ENCODE assay signal across 10 mouse cellular contexts in the genomic region with DNA sequence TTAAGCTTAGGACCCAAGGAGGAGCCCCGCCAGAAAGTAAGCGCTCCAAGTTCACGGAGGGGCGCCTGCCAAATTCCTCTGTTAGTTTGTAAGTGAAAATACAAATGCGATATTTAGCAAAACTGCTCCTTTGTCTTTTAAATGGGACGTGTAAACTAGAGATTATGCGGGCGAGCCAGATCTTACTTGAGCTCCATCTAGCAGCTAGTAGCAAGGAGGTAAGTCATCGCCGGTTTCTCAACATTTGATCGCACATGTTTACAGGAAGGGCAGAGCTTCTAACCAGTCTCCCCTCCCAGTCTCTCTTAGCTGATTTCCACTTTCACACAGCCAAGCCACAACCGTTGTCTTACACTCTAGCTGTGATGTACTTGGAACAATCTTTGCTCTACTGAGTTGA. TPM values are rescaled to one million over a fixed set of nuclear protein-coding genes. Genes with fewer than 3 reads are reported as not detected.
DNase-seq lines count a peak whose midpoint lies in the region; ATAC-seq and TF ChIP-seq lines count a peak whose summit lies in the region.
"Had no signal": no experiment of that assay in that cellular context is flagged by ENCODE, and none has a peak within 500 bp of the region (broad histone marks: within the 10 kb centered on the region; RNA-seq: fewer than 3 reads in every experiment).

No protein-coding gene starts in this region.

- intact Hi-C loops in left cerebral cortex, adult 2 months (cut with DNase I): loop anchor here (5.0 kb wide), 1 partner anchor 608 kb away; no protein-coding TSS in a partner anchor

- DNase-seq in kidney, postnatal 14 days: no peak
- DNase-seq in left cerebral cortex, adult 2 months (ENCODE audit: extremely low spot score in 1 of 2, low spot score in 2 of 2): no peak
- DNase-seq in thymus, postnatal 14 days: no peak

- H3K4me1 ChIP-seq in kidney, embryonic 16.5 days (ENCODE audit: insufficient read depth, low read length): no peaks in the 10 kb centered on the region
- peaks cover 10% of the 10 kb centered on the region for H3K4me1 ChIP-seq in embryonic facial prominence, embryonic 13.5 days
- peaks cover 7% of the 10 kb centered on the region; the same call in 1 of the 2 replicates for H3K4me1 ChIP-seq in midbrain, embryonic 16.5 days (ENCODE audit: control insufficient read depth, insufficient read depth, low read length)

- H3K9ac ChIP-seq in kidney, embryonic 16.5 days (replicated peaks; ENCODE audit: low read length): no peak overlapping the region
- H3K9ac ChIP-seq in embryonic facial prominence, embryonic 13.5 days: peak overlapping the region; percentile 62
- H3K9ac ChIP-seq in midbrain, embryonic 16.5 days (ENCODE audit: low read depth, low read length): no peak overlapping the region

- H3K27ac ChIP-seq in kidney, embryonic 16.5 days (ENCODE audit: low read length): no peak overlapping the region
- peak overlapping the region; percentile 78 for H3K27ac ChIP-seq in embryonic facial prominence, embryonic 13.5 days
- H3K27ac ChIP-seq in midbrain, embryonic 16.5 days (ENCODE audit: low read length): no peak overlapping the region
- H3K27ac ChIP-seq in left cerebral cortex, adult 2 months: no peak overlapping the region

- H3K27me3 ChIP-seq in kidney, embryonic 16.5 days (ENCODE audit: insufficient read depth, low read length): peaks cover 33% of the 10 kb centered on the region
- peaks cover 21% of the 10 kb centered on the region for H3K27me3 ChIP-seq in embryonic facial prominence, embryonic 13.5 days
- H3K27me3 ChIP-seq in midbrain, embryonic 16.5 days (ENCODE audit: control insufficient read depth, insufficient read depth, low read depth, low read length): peaks cover 10% of the 10 kb centered on the region

- peak overlapping the region; percentile 26 for H3K4me3 ChIP-seq in kidney, embryonic 16.5 days (ENCODE audit: low read length)
- peak overlapping the region; percentile 23 for H3K4me3 ChIP-seq in embryonic facial prominence, embryonic 13.5 days
- H3K4me3 ChIP-seq in midbrain, embryonic 16.5 days (ENCODE audit: low read depth, low read length): peak overlapping the region; percentile 1; the same call in 1 of the 2 replicates
- no peak overlapping the region for H3K4me3 ChIP-seq in left cerebral cortex, adult 2 months
- H3K4me3 ChIP-seq: erythroblast, embryonic 14.5 days had no signal

- H3K9me3 ChIP-seq in kidney, embryonic 16.5 days (ENCODE audit: low read length): no peaks in the 10 kb centered on the region
- H3K9me3 ChIP-seq in embryonic facial prominence, embryonic 13.5 days: no peaks in the 10 kb centered on the region
- H3K9me3 ChIP-seq in midbrain, embryonic 16.5 days (replicated peaks; ENCODE audit: control insufficient read depth, low read length, poor library complexity, severe bottlenecking): no peaks in the 10 kb centered on the region
- H3K9me3 ChIP-seq: G1E had no signal

- ATAC-seq in kidney, embryonic 16.5 days (ENCODE audit: low FRiP score, low TSS enrichment): no peak
- ATAC-seq in embryonic facial prominence, embryonic 13.5 days (ENCODE audit: insufficient number of reproducible peaks, insufficient read depth, low FRiP score, low TSS enrichment, low read depth): no peak
- ATAC-seq in hematopoietic stem cell, adult 5-6 weeks (replicated peaks in 1 of 2; ENCODE audit: insufficient read depth in 1 of 2, low FRiP score in 2 of 2, low TSS enrichment in 1 of 2, low read depth in 1 of 2, poor library complexity in 2 of 2, severe bottlenecking in 2 of 2): 0 out of 4 replicates have a peak, but pooled peaks have one; percentile 14 to 38
- no peak for ATAC-seq in midbrain, embryonic 16.5 days
- ATAC-seq in CD4-positive, CD25-positive, alpha-beta regulatory T cell, adult 4 months: no peak

- no peak for TF ChIP-seq CTCF in left cerebral cortex, adult 2 months (IDR thresholded peaks at IDR 0.05)

- WGBS in kidney, embryonic 16.5 days: 8% methylated on average over 12 of the region's 12 CpGs
- 5% methylated on average over 12 of the region's 12 CpGs for WGBS in embryonic facial prominence, embryonic 13.5 days
- 6% methylated on average over 12 of the region's 12 CpGs for WGBS in midbrain, embryonic 16.5 days

- H3K36me3 ChIP-seq in kidney, embryonic 16.5 days (ENCODE audit: insufficient read depth, low read length): no peaks in the 10 kb centered on the region
- H3K36me3 ChIP-seq in embryonic facial prominence, embryonic 13.5 days: no peaks in the 10 kb centered on the region
- no peaks in the 10 kb centered on the region for H3K36me3 ChIP-seq in midbrain, embryonic 16.5 days (ENCODE audit: control insufficient read depth, insufficient read depth, low read length)
- H3K36me3 ChIP-seq: G1E had no signal

- peak overlapping the region; percentile 38; the same call in 1 of the 2 replicates for H3K4me2 ChIP-seq in kidney, embryonic 16.5 days (replicated peaks; ENCODE audit: low read depth, low read length)
- H3K4me2 ChIP-seq in embryonic facial prominence, embryonic 13.5 days: peak overlapping the region; percentile 61
- H3K4me2 ChIP-seq in midbrain, embryonic 16.5 days (ENCODE audit: low read length): peak overlapping the region; percentile 33

RNA-seq across cellular contexts. Expression of a gene that starts 25.7 kb away (rescaled TPM):
- polyA plus RNA-seq in kidney, embryonic 16.5 days (2015; fragmentation: Nextera tagmentation; extraction: Ambion mirVana): 47.6 and 50.2 TPM in 2 replicates
- 22.4 and 23.7 TPM in 2 replicates for polyA plus RNA-seq in embryonic facial prominence, embryonic 13.5 days (2015; fragmentation: Nextera tagmentation; extraction: Ambion mirVana)
- total RNA-seq in hematopoietic stem cell, adult 5-6 weeks (2017): 3.0 and 5.1 TPM in 2 replicates
- 10.6 and 12.9 TPM in 2 replicates for polyA plus RNA-seq in midbrain, embryonic 16.5 days (2015; fragmentation: Nextera tagmentation; extraction: Ambion mirVana)
- total RNA-seq in left cerebral cortex, adult 2 months (2021): 10 to 100 TPM; 15.5 to 21.8 TPM
- polyA plus RNA-seq in CD4-positive, CD25-positive, alpha-beta regulatory T cell, adult 4 months (2017; shearing (Covaris generic)): 1 to 10 TPM; 3.6 to 4.1 TPM

RNA-seq across cellular contexts. Expression of a gene that starts 26.1 kb away (rescaled TPM):
- polyA plus RNA-seq in kidney, embryonic 16.5 days (2015; fragmentation: Nextera tagmentation; extraction: Ambion mirVana): 18.9 and 21.7 TPM in 2 replicates
- 16.7 and 19.8 TPM in 2 replicates for polyA plus RNA-seq in embryonic facial prominence, embryonic 13.5 days (2015; fragmentation: Nextera tagmentation; extraction: Ambion mirVana)
- 5.4 and 6.7 TPM in 2 replicates for total RNA-seq in hematopoietic stem cell, adult 5-6 weeks (2017)
- 12.1 and 13.4 TPM in 2 replicates for polyA plus RNA-seq in midbrain, embryonic 16.5 days (2015; fragmentation: Nextera tagmentation; extraction: Ambion mirVana)
- 10 to 100 TPM; 13.0 to 16.9 TPM for total RNA-seq in left cerebral cortex, adult 2 months (2021)
- 1 to 10 TPM; 5.2 to 9.1 TPM for polyA plus RNA-seq in CD4-positive, CD25-positive, alpha-beta regulatory T cell, adult 4 months (2017; shearing (Covaris generic))

Comparison
In these comparisons a context has a peak if more than half of its experiments do, and no peak if none do; other contexts are left out.
1. ATAC-seq: peak in hematopoietic stem cell, adult 5-6 weeks (2 of 2); none in kidney, embryonic 16.5 days (single experiment), embryonic facial prominence, embryonic 13.5 days (single experiment), midbrain, embryonic 16.5 days (single experiment) and CD4-positive, CD25-positive, alpha-beta regulatory T cell, adult 4 months (single experiment).
2. Peak in every context shown above with its lines, with median percentiles within 50 percentile points of each other: H3K4me2 ChIP-seq.